Mouse (Mus musculus) spleen, adult 2 months (tissue): ENCODE data around the gene Eefsec. TPM values are rescaled to one million over a fixed set of nuclear protein-coding genes. Genes with fewer than 3 reads are reported as not detected.

Experiments
- DNase-seq, 2 experiments: peaks; one replicate each; pipeline versions ENCODE4 v3.0.0 to v3.0.0-alpha.2; 2012 to 2021; ENCODE audit warnings: low spot score in 2 of 2, low read depth in 1 of 2
- H3K27ac ChIP-seq: fragments of 200-500 bp; 2 replicates; pipeline ENCODE4 v1.5.1; 2012; ENCODE audit warnings: low read length, inconsistent platforms; ENCODE audit not compliant: insufficient read depth
- H3K27me3 ChIP-seq: fragments of 200-500 bp; 2 replicates; pipeline ENCODE4 v1.6.1; 2012; ENCODE audit warnings: mild to moderate bottlenecking, moderate library complexity, low read length, inconsistent platforms; ENCODE audit not compliant: control insufficient read depth, insufficient read depth
- H3K36me3 ChIP-seq: fragments of 200-500 bp; 2 replicates; pipeline ENCODE4 v1.6.1; 2012; ENCODE audit warnings: mild to moderate bottlenecking, low read length, inconsistent platforms; ENCODE audit not compliant: control insufficient read depth, insufficient read depth
- H3K4me1 ChIP-seq: fragments of 200-500 bp; 2 replicates; pipeline ENCODE4 v1.6.1; 2011; ENCODE audit warnings: inconsistent platforms; ENCODE audit not compliant: control insufficient read depth, insufficient read depth, insufficient read length
- H3K4me3 ChIP-seq: fragments of 200-500 bp; 2 replicates; pipeline ENCODE4 v1.5.1; 2011; ENCODE audit warnings: mild to moderate bottlenecking, inconsistent platforms; ENCODE audit not compliant: insufficient read depth, insufficient read length; ENCODE audit errors: extremely low read depth
- CTCF ChIP-seq: fragments of 200-500 bp; IDR thresholded peaks from 2 replicates; pipeline ENCODE4 v1.5.1; 2011; ENCODE audit warnings: mild to moderate bottlenecking, inconsistent platforms; ENCODE audit not compliant: insufficient read depth, insufficient read length, insufficient replicate concordance; ENCODE audit errors: extremely low read depth
- POLR2A ChIP-seq: fragments of 200-500 bp; IDR thresholded peaks from 2 replicates; pipeline ENCODE4 v1.6.1; 2011; ENCODE audit warnings: low read depth, low read length, inconsistent platforms
- WGBS: fragments of 180-500 bp; shearing (Covaris S2); methylation state at CpG from one replicate; pipeline ENCODE4 v1.1.7; 2018; 5-methylcytosine and 5-hydroxymethylcytosine counted together
- polyA plus RNA-seq: library from polyadenylated mRNA; depleted of rRNA; stranded (reverse); fragments of >200 nt; gene quantifications from 2 replicates; pipeline ENCODE4 v1.2.3, GENCODE M21; 2012; rRNA removed

The Eefsec gene
- polyA plus RNA-seq, 1 experiment, result 18.1 TPM

DNA sequence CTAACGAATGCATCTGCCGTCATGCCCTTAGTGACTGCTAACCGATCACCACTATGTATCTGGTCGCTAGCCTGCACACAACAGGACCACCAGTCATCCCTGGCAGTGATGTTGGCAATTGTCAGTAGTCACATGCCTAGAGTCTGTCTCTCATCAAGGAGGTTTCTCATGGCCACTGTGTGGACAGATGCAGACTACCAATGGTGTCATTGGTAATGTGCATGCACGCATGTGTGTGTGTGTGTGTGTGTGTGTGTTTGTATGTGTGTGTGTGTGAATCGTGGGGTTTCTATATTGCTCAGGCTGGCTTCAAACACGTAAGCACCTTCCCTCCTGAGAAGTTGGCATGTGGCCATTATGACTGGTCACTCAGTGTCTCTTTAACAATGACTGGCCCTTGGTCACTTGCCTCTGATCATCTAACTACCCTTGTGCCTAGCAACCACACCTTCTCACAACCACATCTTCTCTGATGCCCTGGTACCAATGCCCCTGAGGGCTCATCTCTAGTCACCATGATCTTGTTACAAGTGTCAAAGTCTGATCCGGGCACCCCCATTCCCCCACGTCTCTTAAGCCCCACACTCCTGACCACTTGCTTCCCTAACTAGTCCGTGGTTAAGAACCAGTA lies 238.8 kb downstream of the Eefsec start:
- Histone ChIP-seq H3K4me1 (no peaks in the 10 kb centered on the region), H3K4me3 (no peak overlapping the region), H3K36me3 (no peaks in the 10 kb centered on the region), H3K27ac (no peak overlapping the region), H3K27me3 (peaks cover 5% of the 10 kb centered on the region)
- 85% methylated on average over 10 of the region's 10 CpGs for WGBS
- DNase-seq, result no peak
- TF ChIP-seq CTCF, result no peak
- no peak for TF ChIP-seq POLR2A

Other genes starting within 250 kb of the Eefsec start
- not detected in 2 replicates for gene Dnajb8, start 224.3 kb downstream of the Eefsec start, polyA plus RNA-seq
- 19.3 and 25.1 TPM in 2 replicates for gene Ruvbl1, start 18.9 kb upstream of the Eefsec start, polyA plus RNA-seq
- gene Sec61a1, start 72.4 kb upstream of the Eefsec start, polyA plus RNA-seq, result 147 and 172 TPM in 2 replicates
- gene Kbtbd12, start 191.4 kb upstream of the Eefsec start, polyA plus RNA-seq, result 0.07 and 0.19 TPM in 2 replicates